Mouse (Mus musculus): Measurements from ENCODE around the gene Dnal1. TPM values are rescaled to one million over a fixed set of nuclear protein-coding genes. Genes with fewer than 3 reads are reported as not detected.
"Not testable (repeated sequence)": the region's sequence is repeated elsewhere in the genome, so short reads cannot be mapped to it uniquely, and the experiment has no call there.

Dnal1 gene
- polyA plus RNA-seq, 1 experiment from 2014 or later, result 6.7 TPM

DNA sequence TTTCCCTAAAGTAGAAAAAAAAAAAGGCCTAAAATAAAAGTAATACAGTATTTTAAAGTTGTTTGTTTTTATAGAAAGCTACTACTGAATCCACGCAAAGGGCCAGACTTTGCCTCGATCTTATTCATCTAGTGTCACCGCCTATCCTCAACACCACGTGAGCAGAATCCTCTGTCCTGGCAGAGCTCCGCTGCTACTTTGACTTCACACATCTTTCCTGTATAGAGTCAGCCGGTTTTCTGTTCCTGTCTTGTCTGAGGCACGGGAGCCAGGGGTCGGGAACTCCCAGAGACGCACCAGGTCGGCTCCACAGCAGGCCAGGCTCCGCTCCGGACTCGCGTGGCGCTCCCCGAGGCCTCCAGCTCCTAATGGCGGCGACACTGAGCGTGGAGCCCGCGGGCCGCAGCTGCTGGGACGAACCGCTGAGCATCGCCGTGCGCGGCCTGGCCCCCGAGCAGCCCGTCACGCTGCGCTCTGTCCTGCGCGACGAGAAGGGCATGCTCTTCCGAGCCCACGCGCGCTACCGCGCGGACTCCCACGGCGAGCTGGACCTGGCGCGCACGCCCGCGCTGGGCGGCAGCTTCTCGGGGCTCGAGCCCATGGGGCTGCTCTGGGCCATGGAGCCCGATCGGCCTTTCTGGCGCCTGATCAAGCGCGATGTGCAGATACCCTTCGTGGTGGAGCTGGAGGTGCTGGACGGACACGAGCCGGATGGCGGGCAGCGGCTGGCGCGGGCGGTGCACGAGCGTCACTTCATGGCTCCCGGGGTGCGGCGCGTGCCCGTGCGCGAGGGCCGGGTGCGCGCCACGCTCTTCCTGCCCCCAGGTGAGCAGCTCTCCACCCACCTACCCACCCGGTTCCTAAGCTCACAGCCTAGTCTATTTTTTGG lies 13.3 kb upstream of the Dnal1 start, which contains the start of gene Acot6:
Gene Acot6, plus strand, starts transcription at position 51 of the 889 bp plus-strand sequence.
- WGBS, result under 1% methylated on average over 80 of the region's 80 CpGs
- not testable (repeated sequence) for H3K9me3 ChIP-seq; H3K27me3 ChIP-seq (replicated peaks; ENCODE audit: low read depth, poor library complexity, severe bottlenecking); H3K4me1 ChIP-seq; H3K36me3 ChIP-seq (replicated peaks)
- peak; percentile 67 for DNase-seq (ENCODE audit: low spot score)
- Histone ChIP-seq H3K27ac (replicated peaks) (peak within 1 kb of the TSS; percentile 83), H3K4me3 (peak within 1 kb of the TSS; percentile 66)

DNA sequence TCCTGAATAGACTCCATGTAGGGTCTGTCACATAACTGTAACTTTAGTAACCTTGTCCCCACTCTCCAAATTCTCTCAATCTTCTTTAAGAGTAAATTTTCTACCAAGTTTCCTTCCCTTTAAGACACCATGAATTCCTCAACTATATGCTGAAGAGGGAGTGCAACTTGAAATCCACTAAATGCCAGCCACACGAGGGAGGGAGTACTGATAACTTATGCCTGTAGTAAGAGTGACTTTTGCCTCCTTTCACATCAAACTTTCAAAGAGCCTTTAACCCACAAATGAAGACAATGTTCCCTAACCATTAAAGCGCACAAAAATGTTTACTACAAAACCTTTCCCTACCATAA lies 12.7 kb upstream of the Dnal1 start:
- no peak for DNase-seq (ENCODE audit: low spot score)
- 67% methylated on average over 2 of the region's 2 CpGs for WGBS
- no peak overlapping the region for H3K27ac ChIP-seq (replicated peaks)

DNA sequence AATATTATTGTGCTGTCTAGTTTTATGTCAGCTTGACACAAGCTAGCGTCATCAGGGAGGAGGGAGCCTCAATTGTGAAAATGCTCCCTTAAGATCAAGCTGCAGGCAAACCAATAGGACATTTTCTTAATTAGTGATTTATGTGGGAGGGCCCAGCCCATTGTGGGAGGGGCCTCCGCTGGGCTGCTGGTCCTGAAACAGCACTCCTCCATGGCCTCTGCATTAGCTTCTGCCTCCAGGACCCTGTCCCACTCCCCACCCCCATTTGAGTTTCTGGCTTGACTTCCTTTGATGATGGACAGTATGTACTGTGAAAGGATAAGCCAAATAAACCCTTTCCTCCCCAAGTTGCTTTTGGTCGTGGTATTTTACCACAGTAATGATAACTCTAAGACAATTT lies 7.2 kb upstream of the Dnal1 start:
- no peaks in the 10 kb centered on the region for H3K4me1 ChIP-seq
- no peaks in the 10 kb centered on the region for H3K9me3 ChIP-seq
- H3K36me3 ChIP-seq (replicated peaks), result no peaks in the 10 kb centered on the region
- WGBS, result 83% methylated on average over 3 of the region's 3 CpGs
- no peaks in the 10 kb centered on the region for H3K27me3 ChIP-seq (replicated peaks; ENCODE audit: low read depth, poor library complexity, severe bottlenecking)
- no peak for DNase-seq (ENCODE audit: low spot score)
- no peak overlapping the region for H3K27ac ChIP-seq (replicated peaks)
- no peak overlapping the region for H3K4me3 ChIP-seq

More for the DNA sequence above, 12.7 kb upstream of the Dnal1 start:
- 0 out of 2 replicates have a peak, but pooled peaks cover 5% of the 10 kb centered on the region for H3K4me1 ChIP-seq
- H3K9me3 ChIP-seq, result no peaks in the 10 kb centered on the region
- no peaks in the 10 kb centered on the region for H3K36me3 ChIP-seq (replicated peaks)
- H3K27me3 ChIP-seq (replicated peaks; ENCODE audit: low read depth, poor library complexity, severe bottlenecking), result peaks cover 6% of the 10 kb centered on the region; the same call in 1 of the 2 replicates
- peak overlapping the region; percentile 66 for H3K4me3 ChIP-seq

- H3K36me3 ChIP-seq (replicated peaks), result no peaks in the 10 kb centered on the region
- H3K4me3 ChIP-seq, result no peak overlapping the region
- no peaks in the 10 kb centered on the region for H3K9me3 ChIP-seq
- 82% methylated on average over 1 of the region's 1 CpGs for WGBS
- H3K27ac ChIP-seq (replicated peaks), result no peak overlapping the region
- no peak for DNase-seq (ENCODE audit: low spot score)
- no peaks in the 10 kb centered on the region for H3K27me3 ChIP-seq (replicated peaks; ENCODE audit: low read depth, poor library complexity, severe bottlenecking)
- H3K4me1 ChIP-seq, result no peaks in the 10 kb centered on the region
Observed at GRCm38 (mm10) chr12:84107692-84108091, 6.5 kb upstream of the Dnal1 start.

GRCm38 (mm10) chr12:84109924-84110323 lies 4.2 kb upstream of the Dnal1 start:
- Histone ChIP-seq H3K4me3 (no peak overlapping the region), H3K4me1 (peaks cover 6% of the 10 kb centered on the region), H3K9me3 (no peaks in the 10 kb centered on the region), H3K27me3 (replicated peaks; ENCODE audit: low read depth, poor library complexity, severe bottlenecking) (no peaks in the 10 kb centered on the region), H3K36me3 (replicated peaks) (no peaks in the 10 kb centered on the region), H3K27ac (replicated peaks) (no peak overlapping the region)
- 72% methylated on average over 1 of the region's 1 CpGs for WGBS
- DNase-seq (ENCODE audit: low spot score), result no peak

DNA sequence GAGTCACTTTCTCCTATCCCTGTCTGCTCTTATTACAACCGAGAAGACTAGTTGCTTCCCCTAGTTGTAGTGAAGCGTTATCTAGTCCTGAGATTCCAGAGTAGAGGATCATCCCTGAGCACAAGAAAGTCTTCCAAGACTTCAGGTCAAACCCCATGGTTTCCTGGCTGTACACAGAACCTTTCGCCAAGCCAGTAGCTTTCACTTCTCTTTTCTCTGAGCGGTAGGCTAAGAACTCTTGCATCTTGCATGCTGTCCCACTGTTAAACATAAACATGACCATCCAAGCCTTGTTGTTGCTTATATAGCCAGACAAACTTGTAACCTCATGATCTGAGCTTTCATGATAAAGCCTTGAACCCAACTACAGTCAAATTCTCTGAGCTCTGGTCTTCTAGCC lies 3.4 kb upstream of the Dnal1 start:
- H3K36me3 ChIP-seq (replicated peaks), result no peaks in the 10 kb centered on the region
- DNase-seq (ENCODE audit: low spot score), result no peak
- no peaks in the 10 kb centered on the region for H3K27me3 ChIP-seq (replicated peaks; ENCODE audit: low read depth, poor library complexity, severe bottlenecking)
- H3K4me3 ChIP-seq, result no peak overlapping the region
- H3K27ac ChIP-seq (replicated peaks), result no peak overlapping the region
- H3K4me1 ChIP-seq, result peaks cover 11% of the 10 kb centered on the region
- no peaks in the 10 kb centered on the region for H3K9me3 ChIP-seq
- WGBS, result 89% methylated on average over 4 of the region's 4 CpGs

DNA sequence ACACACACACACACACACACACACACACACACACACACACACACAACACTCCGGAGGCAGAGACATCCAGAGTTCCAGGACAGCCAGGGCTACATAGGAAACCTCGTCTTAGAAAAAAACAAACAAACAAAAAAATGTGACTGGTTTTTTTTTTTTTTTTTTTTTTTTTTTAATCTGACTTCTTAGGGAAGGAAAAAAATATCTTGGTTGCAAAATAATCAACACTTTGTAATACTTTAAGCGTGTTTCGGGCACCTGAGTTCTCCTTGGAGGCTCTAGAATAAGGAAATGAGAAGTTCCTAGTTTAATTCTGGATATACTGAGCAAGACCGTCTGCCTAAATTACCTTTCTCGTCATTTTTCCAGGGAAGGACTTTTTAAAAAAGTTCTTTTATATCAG lies 490 bp upstream of the Dnal1 start:
- no peak for DNase-seq (ENCODE audit: low spot score)
- peaks cover 11% of the 10 kb centered on the region for H3K4me1 ChIP-seq
- peak overlapping the region; percentile 84 for H3K4me3 ChIP-seq
- 56% methylated on average over 6 of the region's 6 CpGs for WGBS
- H3K36me3 ChIP-seq (replicated peaks), result no peaks in the 10 kb centered on the region
- no peaks in the 10 kb centered on the region for H3K9me3 ChIP-seq
- 0 out of 2 replicates have a peak overlapping the region, but pooled peaks have one; percentile 84 for H3K27ac ChIP-seq (replicated peaks)
- H3K27me3 ChIP-seq (replicated peaks; ENCODE audit: low read depth, poor library complexity, severe bottlenecking), result no peaks in the 10 kb centered on the region

DNA sequence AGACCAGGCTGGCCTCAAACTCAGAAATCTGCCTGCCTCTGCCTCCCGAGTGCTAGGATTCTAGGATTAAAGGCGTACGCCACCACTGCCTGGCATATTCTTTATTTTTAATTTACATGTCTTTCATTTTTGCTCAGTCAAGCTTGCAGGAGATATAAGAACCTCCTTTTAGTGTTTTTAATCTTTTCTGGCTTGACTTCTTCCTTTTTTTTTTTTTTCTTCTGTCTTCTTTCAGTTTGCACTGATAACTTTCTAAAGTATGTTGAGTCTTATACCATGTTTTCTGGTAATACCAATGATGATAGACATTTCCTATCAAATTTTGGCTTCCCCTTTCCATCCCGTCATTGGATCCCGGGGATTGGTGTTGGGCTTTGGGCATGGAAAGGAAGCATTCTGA lies 5.4 kb downstream of the Dnal1 start:
- Histone ChIP-seq H3K4me3 (no peak overlapping the region), H3K4me1 (peaks cover 8% of the 10 kb centered on the region), H3K27me3 (replicated peaks; ENCODE audit: low read depth, poor library complexity, severe bottlenecking) (no peaks in the 10 kb centered on the region), H3K36me3 (replicated peaks) (peaks cover 4% of the 10 kb centered on the region; the same call in 1 of the 2 replicates), H3K9me3 (no peaks in the 10 kb centered on the region), H3K27ac (replicated peaks) (no peak overlapping the region)
- 95% methylated on average over 5 of the region's 5 CpGs for WGBS
- no peak for DNase-seq (ENCODE audit: low spot score)

GRCm38 (mm10) chr12:84125892-84126291 lies 11.7 kb downstream of the Dnal1 start:
- H3K27me3 ChIP-seq (replicated peaks; ENCODE audit: low read depth, poor library complexity, severe bottlenecking), result no peaks in the 10 kb centered on the region
- H3K9me3 ChIP-seq, result no peaks in the 10 kb centered on the region
- peaks cover 29% of the 10 kb centered on the region for H3K36me3 ChIP-seq (replicated peaks)
- WGBS, result 84% methylated on average over 12 of the region's 12 CpGs
- H3K4me1 ChIP-seq, result no peaks in the 10 kb centered on the region
- H3K27ac ChIP-seq (replicated peaks), result no peak overlapping the region
- no peak overlapping the region for H3K4me3 ChIP-seq
- no peak for DNase-seq (ENCODE audit: low spot score)

DNA sequence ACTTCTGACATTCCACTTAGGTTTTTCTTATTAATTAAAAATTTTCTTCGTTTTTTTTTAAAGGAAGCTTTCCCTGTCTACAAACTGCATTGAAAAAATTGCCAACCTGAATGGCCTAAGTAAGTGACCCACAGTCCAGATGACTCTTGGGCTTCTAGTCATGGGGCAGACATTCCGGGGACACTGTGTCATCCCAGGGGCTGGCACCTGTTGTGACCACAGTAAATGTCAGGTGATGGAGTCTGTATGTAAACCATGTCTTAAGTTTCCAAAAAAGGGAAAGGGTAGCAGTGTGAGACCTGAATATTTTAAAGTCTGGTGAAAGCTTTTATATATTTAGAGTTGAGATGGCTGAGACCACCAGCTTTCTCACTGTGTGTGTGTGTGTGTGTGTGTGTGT lies 12.7 kb downstream of the Dnal1 start:
- no peak overlapping the region for H3K27ac ChIP-seq (replicated peaks)
- 74% methylated on average over 2 of the region's 2 CpGs for WGBS
- DNase-seq (ENCODE audit: low spot score), result no peak
- no peaks in the 10 kb centered on the region for H3K4me1 ChIP-seq
- no peaks in the 10 kb centered on the region for H3K27me3 ChIP-seq (replicated peaks; ENCODE audit: low read depth, poor library complexity, severe bottlenecking)
- no peaks in the 10 kb centered on the region for H3K9me3 ChIP-seq
- no peak overlapping the region for H3K4me3 ChIP-seq
- H3K36me3 ChIP-seq (replicated peaks), result peaks cover 29% of the 10 kb centered on the region

DNA sequence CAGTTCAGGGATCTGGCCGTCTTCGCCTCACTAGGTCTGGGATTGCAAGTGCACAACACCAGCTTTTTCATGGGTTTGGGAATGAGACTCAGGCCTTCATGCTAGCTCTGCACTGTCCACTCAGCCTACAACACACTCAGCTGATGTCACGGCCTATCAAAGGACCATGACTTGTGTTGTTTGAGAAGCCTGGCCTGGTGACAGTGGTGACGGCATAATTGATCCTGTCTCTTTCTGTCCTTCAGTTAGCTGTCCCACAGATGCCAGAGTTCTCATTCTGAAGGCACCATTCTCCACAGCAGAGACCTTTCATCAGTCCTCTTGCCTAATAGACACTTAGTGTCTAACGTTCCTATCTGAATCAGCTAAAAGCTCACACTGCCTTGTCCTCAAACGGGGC lies 14.4 kb downstream of the Dnal1 start:
- no peaks in the 10 kb centered on the region for H3K4me1 ChIP-seq
- WGBS, result 86% methylated on average over 6 of the region's 6 CpGs

GRCm38 (mm10) chr12:84129931-84130330 lies 15.8 kb downstream of the Dnal1 start:
- Histone ChIP-seq H3K27ac (replicated peaks) (no peak overlapping the region), H3K4me1 (no peaks in the 10 kb centered on the region), H3K9me3 (no peaks in the 10 kb centered on the region), H3K27me3 (replicated peaks; ENCODE audit: low read depth, poor library complexity, severe bottlenecking) (no peaks in the 10 kb centered on the region), H3K4me3 (no peak overlapping the region), H3K36me3 (replicated peaks) (peaks cover 32% of the 10 kb centered on the region)
- no peak for DNase-seq (ENCODE audit: low spot score)
- WGBS, result 93% methylated on average over 8 of the region's 8 CpGs

More for the DNA sequence above, 14.4 kb downstream of the Dnal1 start:
- H3K9me3 ChIP-seq, result no peaks in the 10 kb centered on the region
- no peak for DNase-seq (ENCODE audit: low spot score)
- H3K36me3 ChIP-seq (replicated peaks), result peaks cover 32% of the 10 kb centered on the region
- no peak overlapping the region for H3K4me3 ChIP-seq
- H3K27me3 ChIP-seq (replicated peaks; ENCODE audit: low read depth, poor library complexity, severe bottlenecking), result no peaks in the 10 kb centered on the region
- H3K27ac ChIP-seq (replicated peaks), result no peak overlapping the region

GRCm38 (mm10) chr12:84132265-84132664 lies 18.1 kb downstream of the Dnal1 start:
- no peaks in the 10 kb centered on the region for H3K4me1 ChIP-seq
- H3K4me3 ChIP-seq, result no peak overlapping the region
- H3K9me3 ChIP-seq, result no peaks in the 10 kb centered on the region
- peaks cover 47% of the 10 kb centered on the region for H3K36me3 ChIP-seq (replicated peaks)
- peak; percentile 46 for DNase-seq (ENCODE audit: low spot score)
- H3K27me3 ChIP-seq (replicated peaks; ENCODE audit: low read depth, poor library complexity, severe bottlenecking), result no peaks in the 10 kb centered on the region
- H3K27ac ChIP-seq (replicated peaks), result no peak overlapping the region
- 59% methylated on average over 3 of the region's 3 CpGs for WGBS

Measured in embryonic facial prominence, embryonic 10.5 days (tissue).